Mouse (Mus musculus) heart, adult 2 months (tissue): ENCODE measurements at regions not wholly inside any gene's neighbourhood (a gene's known extent, or its start where the extent isn't known, plus 50 kb on each side); places are given as distances from the start of the nearest gene placed in this dataset.

Source experiments
- DNase-seq, 2 experiments: peaks; one replicate each; pipeline ENCODE4 v3.0.0; 2021
- H3K27ac ChIP-seq: fragments of 200-600 bp; 2 replicates; pipeline ENCODE4 v1.8.1; 2022
- H3K27me3 ChIP-seq: fragments of 200-500 bp; 2 replicates; pipeline ENCODE4 v1.6.1; 2012; ENCODE audit warnings: mild to moderate bottlenecking, low read length, inconsistent platforms, mixed read lengths; ENCODE audit not compliant: control insufficient read depth, insufficient read depth
- H3K36me3 ChIP-seq: fragments of 200-500 bp; 2 replicates; pipeline ENCODE4 v1.6.1; 2012; ENCODE audit warnings: low read length, inconsistent platforms; ENCODE audit not compliant: control insufficient read depth, insufficient read depth
- H3K4me1 ChIP-seq: fragments of 200-500 bp; 2 replicates; pipeline ENCODE4 v1.6.1; 2011; ENCODE audit warnings: low read length; ENCODE audit not compliant: control insufficient read depth, insufficient read depth
- H3K4me3 ChIP-seq: fragments of 200-600 bp; 2 replicates; pipeline ENCODE4 v1.8.1; 2022
- H3K79me2 ChIP-seq: fragments of 200-500 bp; replicated peaks from 2 replicates; pipeline ENCODE4 v1.6.1; 2012; ENCODE audit warnings: mild to moderate bottlenecking, inconsistent platforms, low read length, moderate library complexity, mixed read lengths; ENCODE audit not compliant: control insufficient read depth, insufficient read depth
- H3K9ac ChIP-seq: fragments of 200-500 bp; 2 replicates; pipeline ENCODE4 v1.6.1; 2012; ENCODE audit warnings: low read depth, mild to moderate bottlenecking, control low read depth, inconsistent platforms, low read length, mixed read lengths
- CTCF ChIP-seq: fragments of 200-600 bp; IDR thresholded peaks from 2 replicates; pipeline ENCODE4 v1.8.1; 2022; ENCODE audit warnings: antibody characterized with exemption, mild to moderate bottlenecking, moderate library complexity
- EP300 ChIP-seq: fragments of 200-500 bp; IDR thresholded peaks from 2 replicates; pipeline ENCODE4 v1.6.1; 2011; ENCODE audit warnings: low read depth, low read length, control low read depth; ENCODE audit not compliant: insufficient read depth
- POLR2A ChIP-seq: fragments of 200-500 bp; IDR thresholded peaks from 2 replicates; pipeline ENCODE4 v1.6.1; 2011; ENCODE audit warnings: mild to moderate bottlenecking, low read depth, low read length, control low read depth; ENCODE audit not compliant: insufficient read depth
- WGBS: fragments of 180-500 bp; shearing (Covaris S2); methylation state at CpG from one replicate; pipeline ENCODE4 v1.1.7; 2018; 5-methylcytosine and 5-hydroxymethylcytosine counted together
- intact Hi-C: fragments of 180-260 bp; cut with DNase I; formaldehyde crosslinking; loops from one replicate; pipeline ENCODE4 v1.15.1; 2025

DNA sequence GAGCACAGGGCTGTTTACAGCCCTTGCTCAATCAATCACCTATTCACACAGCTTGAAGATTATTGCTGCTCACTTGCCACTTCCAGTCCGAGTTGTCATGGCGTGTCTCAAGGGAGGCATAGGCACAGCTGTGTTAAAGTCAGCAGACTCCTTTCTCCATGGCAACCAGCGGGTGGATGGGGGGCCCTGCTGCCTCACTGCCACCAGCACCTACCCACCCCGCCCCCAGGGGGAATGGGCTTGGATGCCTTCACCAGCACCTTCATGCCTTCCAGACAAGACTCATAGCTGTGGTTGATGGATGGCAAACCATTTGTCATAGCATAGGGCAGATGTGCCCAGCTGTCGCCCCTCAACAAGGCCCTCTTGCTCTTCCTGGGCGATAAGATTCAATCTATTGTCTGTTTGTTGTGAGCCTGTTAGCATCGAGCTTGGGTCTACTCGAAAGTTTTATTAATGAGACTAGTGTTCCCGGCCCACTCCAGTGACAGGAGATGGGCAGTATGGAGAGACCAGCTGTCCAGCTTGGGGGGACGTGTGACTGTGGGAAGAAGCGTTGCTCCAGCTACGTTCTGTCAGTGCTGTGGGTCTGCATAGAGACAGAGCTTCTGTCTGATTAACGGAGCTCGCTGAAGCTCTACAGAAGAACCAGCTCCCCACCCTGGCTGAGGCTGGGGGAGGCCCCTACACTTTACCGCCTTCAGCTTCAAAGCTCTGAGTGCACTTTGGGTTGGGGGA lies 475.7 kb upstream of the Kcnab2 start:
- no peak overlapping the region for H3K9ac ChIP-seq
- WGBS: 63% methylated on average over 15 of the region's 15 CpGs
- no peak for DNase-seq
- intact Hi-C loops: no loop called here
- H3K4me1 ChIP-seq: no peaks in the 10 kb centered on the region
- no peaks in the 10 kb centered on the region for H3K36me3 ChIP-seq
- no peak overlapping the region for H3K4me3 ChIP-seq
- no peak overlapping the region for H3K27ac ChIP-seq
- TF ChIP-seq CTCF (no peak), POLR2A (no peak), EP300 (no peak)
- no peaks in the 10 kb centered on the region for H3K27me3 ChIP-seq
- no peaks in the 10 kb centered on the region for H3K79me2 ChIP-seq

DNA sequence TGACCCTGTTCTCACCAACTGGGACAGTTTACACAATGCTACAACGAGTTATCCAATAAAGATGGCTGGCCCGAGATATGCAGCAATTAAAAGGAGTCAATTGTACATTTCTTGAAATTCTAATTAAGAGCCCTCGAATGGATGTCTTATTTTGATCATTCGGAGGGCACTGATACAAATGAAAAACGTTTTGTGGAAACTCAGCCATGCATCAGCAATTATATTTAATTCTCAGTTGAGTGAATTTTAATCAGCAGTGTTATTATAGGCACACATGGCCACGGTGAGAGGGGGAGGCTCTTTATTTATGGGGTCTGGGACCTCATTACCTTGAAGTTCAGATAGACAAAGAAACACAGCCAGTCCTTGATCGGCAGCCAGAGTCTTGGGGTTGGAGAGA lies 471.3 kb upstream of the Kcnab2 start:
- Histone ChIP-seq H3K4me1 (no peaks in the 10 kb centered on the region), H3K27ac (no peak overlapping the region), H3K4me3 (no peak overlapping the region), H3K9ac (no peak overlapping the region), H3K36me3 (no peaks in the 10 kb centered on the region), H3K79me2 (no peaks in the 10 kb centered on the region), H3K27me3 (no peaks in the 10 kb centered on the region)
- 68% methylated on average over 7 of the region's 7 CpGs for WGBS
- TF ChIP-seq EP300 (no peak), POLR2A (no peak), CTCF (no peak)
- no peak for DNase-seq
- intact Hi-C loops: no loop called here

DNA sequence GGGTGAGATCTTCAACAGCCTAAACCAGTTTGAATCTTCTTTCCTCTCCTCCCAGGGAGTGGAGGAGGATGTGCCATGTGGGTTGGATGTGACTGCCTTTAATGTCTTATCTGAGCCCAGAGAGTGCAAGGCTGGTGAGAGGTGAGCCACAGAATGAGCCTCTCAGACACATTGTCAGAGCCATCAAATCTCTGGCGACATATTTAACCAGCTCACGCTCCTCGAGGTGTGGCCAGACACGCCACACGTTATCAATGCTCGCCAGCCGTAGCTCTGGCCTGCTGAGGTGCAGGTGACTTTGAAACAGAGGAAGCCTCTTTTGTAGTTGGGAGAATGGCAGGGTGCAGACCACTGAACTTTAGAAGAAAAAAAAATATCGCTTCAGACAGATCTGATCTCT lies 463.5 kb upstream of the Kcnab2 start:
- TF ChIP-seq POLR2A: no peak
- no peak for TF ChIP-seq CTCF
- TF ChIP-seq EP300: no peak
- H3K4me3 ChIP-seq: no peak overlapping the region
- H3K79me2 ChIP-seq: no peaks in the 10 kb centered on the region
- H3K4me1 ChIP-seq: no peaks in the 10 kb centered on the region
- no peaks in the 10 kb centered on the region for H3K27me3 ChIP-seq
- 66% methylated on average over 8 of the region's 8 CpGs for WGBS
- no peaks in the 10 kb centered on the region for H3K36me3 ChIP-seq
- H3K9ac ChIP-seq: no peak overlapping the region
- DNase-seq: no peak
- H3K27ac ChIP-seq: no peak overlapping the region
- intact Hi-C loops: no loop called here

DNA sequence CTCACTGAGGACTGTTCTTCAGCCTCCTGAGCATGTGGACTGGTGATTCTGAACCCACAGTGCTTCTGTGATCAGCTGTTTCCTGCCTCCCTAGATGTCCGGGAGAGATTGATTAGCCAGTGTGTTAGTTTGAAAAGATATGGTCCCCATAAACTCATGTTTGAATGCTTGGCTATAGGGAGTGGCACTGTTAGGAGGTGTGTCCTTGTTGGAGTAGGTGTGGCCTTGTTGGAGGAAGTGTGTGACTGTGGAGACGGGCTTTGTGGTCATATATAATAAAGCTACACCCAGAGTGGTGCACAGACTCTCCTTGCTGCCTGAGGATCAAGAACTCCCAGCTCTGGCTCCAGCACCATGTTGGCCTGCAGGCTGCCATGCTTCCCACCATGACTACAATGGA lies 458.9 kb upstream of the Kcnab2 start:
- Histone ChIP-seq H3K4me3 (no peak overlapping the region), H3K36me3 (no peaks in the 10 kb centered on the region), H3K79me2 (no peaks in the 10 kb centered on the region), H3K27me3 (no peaks in the 10 kb centered on the region), H3K4me1 (no peaks in the 10 kb centered on the region), H3K27ac (no peak overlapping the region), H3K9ac (no peak overlapping the region)
- intact Hi-C loops: no loop called here
- TF ChIP-seq EP300: no peak
- no peak for TF ChIP-seq CTCF
- TF ChIP-seq POLR2A: no peak
- WGBS: 60% methylated on average over 2 of the region's 2 CpGs
- DNase-seq: no peak

DNA sequence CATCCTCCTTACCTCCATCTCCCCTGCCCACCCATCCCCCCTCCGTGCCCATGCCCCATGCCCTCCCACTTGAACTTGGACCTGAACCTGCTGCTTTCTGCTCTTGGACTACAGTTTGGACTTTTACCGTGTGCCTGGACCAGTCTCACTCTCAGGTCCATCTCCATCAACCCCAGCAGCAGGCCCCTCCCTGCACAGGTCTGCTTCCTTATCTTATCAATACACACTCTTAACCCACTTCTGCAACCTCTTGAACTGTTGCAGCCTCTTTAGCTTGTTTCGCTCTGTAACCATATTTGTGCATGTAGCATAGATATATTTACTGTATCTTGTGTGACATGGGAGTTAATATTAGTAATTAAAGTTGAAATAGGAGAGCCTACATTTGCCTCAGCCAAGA lies 457.8 kb upstream of the Kcnab2 start:
- Histone ChIP-seq H3K4me3 (no peak overlapping the region), H3K27me3 (no peaks in the 10 kb centered on the region), H3K27ac (no peak overlapping the region), H3K4me1 (no peaks in the 10 kb centered on the region), H3K9ac (no peak overlapping the region), H3K79me2 (no peaks in the 10 kb centered on the region), H3K36me3 (no peaks in the 10 kb centered on the region)
- intact Hi-C loops: no loop called here
- no peak for TF ChIP-seq POLR2A
- no peak for TF ChIP-seq CTCF
- no peak for TF ChIP-seq EP300
- DNase-seq: no peak
- WGBS: 68% methylated on average over 3 of the region's 3 CpGs

DNA sequence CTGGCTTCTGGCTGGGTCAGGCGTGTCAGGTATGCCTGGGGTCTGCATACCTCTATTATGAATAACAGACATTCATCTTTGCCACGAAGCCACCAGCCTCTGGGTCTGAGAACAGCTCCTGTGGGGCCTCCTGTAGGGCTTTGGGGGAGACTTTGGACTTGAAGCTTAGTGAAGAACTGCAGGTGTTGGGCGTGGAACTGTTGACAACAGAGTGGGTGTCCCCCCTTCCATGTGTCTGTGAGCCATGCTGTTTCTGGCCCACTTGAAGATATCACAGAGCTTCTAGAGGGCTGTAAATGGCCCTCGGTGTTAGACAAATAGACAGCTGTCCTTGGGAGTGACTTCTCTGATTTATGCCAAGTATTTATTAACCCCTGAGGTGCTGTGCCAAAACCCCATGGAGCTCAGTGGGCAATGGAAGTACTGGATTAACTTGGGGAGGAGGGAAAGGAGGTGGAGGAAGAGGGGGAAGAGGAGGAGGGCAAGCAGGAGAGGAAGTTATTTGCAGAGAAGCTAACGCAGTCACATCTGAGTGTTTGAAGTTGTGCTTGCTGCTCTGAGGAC lies 450.8 kb upstream of the Kcnab2 start:
- DNase-seq: no peak
- H3K4me3 ChIP-seq: no peak overlapping the region
- no peaks in the 10 kb centered on the region for H3K79me2 ChIP-seq
- intact Hi-C loops: no loop called here
- no peaks in the 10 kb centered on the region for H3K36me3 ChIP-seq
- H3K9ac ChIP-seq: no peak overlapping the region
- WGBS: 38% methylated on average over 5 of the region's 5 CpGs
- TF ChIP-seq POLR2A (no peak), EP300 (no peak), CTCF (no peak)
- H3K4me1 ChIP-seq: no peaks in the 10 kb centered on the region
- no peak overlapping the region for H3K27ac ChIP-seq
- H3K27me3 ChIP-seq: no peaks in the 10 kb centered on the region

DNA sequence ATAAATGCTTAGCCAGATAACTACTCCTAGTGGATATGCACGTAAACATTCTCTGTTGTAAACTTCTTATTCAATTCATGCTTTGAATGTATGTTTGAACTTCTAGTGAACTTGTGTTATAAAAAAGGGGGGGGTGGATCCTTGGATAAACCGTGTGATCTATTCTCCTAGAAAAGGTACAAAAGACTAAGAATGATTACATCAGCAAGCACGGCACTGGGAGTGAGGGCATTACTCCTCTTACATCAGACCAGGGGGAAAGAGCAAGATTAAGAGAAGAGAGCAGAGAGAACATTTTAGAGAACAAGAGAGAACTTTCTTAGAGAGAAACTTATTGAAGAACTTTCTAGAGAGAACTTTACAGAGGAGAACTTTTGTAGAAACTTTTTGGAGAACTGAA lies 442.6 kb upstream of the Kcnab2 start:
- TF ChIP-seq CTCF (no peak), POLR2A (no peak), EP300 (no peak)
- H3K36me3 ChIP-seq: no peaks in the 10 kb centered on the region
- no peak overlapping the region for H3K27ac ChIP-seq
- 66% methylated on average over 3 of the region's 3 CpGs for WGBS
- no peaks in the 10 kb centered on the region for H3K27me3 ChIP-seq
- no peaks in the 10 kb centered on the region for H3K4me1 ChIP-seq
- no peaks in the 10 kb centered on the region for H3K79me2 ChIP-seq
- DNase-seq: no peak
- intact Hi-C loops: no loop called here
- no peak overlapping the region for H3K4me3 ChIP-seq
- no peak overlapping the region for H3K9ac ChIP-seq
